Mouse (Mus musculus) kidney, postnatal 14 days (tissue): ENCODE measurements around the gene Map2k5.

Source experiments
- DNase-seq: peaks from one replicate; pipeline ENCODE4 v3.0.0; 2022; ENCODE audit warnings: mixed read lengths

The Map2k5 gene

DNA sequence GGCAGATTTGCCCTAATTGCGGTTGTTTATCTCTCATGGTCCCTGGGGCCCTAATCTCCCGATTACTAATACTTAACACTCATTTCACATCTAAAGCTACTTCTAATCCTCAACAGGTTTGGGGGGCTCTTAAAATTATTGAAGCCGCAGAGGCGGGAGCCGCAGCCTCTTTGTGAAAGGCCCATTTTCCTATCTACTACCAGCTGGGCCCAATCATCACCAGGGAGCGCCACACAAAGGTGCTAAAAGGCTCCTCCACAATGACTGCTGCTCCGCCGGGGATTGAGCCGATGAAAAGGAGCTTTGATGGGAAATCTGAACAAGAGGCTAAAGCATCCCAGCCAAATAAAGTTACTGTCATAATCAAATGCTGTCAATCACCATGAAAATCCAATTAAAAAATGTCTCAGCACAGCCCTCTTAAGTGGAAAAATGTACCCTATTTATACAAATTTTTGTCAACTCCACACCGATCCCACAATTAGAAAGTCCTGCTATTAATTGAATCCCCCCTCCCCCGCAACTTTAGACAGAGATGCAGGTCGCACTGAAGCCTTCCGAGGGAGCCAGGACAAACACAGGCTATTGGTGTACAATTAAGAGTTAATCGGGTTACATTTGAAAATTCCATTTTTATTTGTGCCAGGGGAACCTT lies 195.3 kb downstream of the Map2k5 start:
- no peak for DNase-seq

DNA sequence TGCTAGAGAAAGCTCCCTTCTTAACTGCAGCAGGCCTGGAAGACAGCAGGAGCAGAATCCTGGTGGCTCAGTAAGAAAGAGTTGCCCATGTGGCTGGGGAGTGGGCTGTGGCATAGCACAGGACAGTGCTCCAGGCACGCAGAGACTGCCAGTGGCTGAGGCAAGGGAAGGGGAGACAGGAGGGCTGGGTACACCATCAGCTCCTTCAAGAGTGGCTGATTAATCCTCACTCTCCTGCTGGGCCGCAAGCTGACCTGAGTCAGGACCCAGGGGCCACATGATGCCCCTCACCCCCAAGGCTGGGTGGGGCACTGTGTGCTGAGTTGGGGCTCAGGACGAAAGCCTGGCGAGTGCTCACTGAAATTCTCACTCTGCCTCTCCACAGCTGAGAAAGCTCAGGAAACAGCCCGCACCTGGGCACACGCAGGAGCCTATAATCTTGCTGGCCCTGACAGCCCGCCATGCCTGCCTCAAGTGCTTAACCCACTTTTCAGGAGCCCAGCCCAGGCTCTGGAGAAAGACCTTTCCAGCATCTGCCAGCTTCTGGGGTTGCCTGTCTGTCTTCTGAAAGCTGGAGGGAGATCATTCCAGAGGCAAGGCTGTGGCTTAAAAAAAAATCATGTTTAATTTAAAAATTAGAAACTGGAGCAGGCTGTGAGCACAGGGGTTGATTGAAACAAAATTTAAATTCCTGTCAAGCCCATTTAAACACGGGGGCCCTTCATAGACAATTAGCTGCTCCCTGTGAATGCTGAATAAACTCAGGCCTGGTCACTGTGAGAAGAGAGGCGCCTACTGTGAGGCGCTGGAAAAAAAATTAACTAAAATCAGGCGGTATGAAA lies 196.1 kb downstream of the Map2k5 start:
- DNase-seq = no peak

DNA sequence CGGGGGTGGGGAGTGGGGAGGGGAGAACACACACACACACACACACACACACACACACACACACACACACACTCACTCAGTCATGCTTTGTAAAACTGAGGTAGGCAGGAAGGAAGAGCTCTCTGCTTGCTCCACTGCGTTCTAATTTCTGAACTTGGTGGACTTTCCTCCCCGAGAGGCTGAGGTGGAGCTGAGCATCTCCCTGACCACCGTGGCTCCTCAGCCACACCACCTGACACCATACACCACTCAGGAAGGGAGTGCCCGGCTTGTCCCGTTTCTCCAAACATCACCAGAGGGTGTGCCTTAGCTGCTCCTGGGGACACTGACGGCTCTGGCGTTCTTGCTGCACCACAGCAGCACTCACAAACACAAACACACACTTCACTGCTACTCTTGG lies 199.4 kb downstream of the Map2k5 start:
- DNase-seq = peak; percentile 36

DNA sequence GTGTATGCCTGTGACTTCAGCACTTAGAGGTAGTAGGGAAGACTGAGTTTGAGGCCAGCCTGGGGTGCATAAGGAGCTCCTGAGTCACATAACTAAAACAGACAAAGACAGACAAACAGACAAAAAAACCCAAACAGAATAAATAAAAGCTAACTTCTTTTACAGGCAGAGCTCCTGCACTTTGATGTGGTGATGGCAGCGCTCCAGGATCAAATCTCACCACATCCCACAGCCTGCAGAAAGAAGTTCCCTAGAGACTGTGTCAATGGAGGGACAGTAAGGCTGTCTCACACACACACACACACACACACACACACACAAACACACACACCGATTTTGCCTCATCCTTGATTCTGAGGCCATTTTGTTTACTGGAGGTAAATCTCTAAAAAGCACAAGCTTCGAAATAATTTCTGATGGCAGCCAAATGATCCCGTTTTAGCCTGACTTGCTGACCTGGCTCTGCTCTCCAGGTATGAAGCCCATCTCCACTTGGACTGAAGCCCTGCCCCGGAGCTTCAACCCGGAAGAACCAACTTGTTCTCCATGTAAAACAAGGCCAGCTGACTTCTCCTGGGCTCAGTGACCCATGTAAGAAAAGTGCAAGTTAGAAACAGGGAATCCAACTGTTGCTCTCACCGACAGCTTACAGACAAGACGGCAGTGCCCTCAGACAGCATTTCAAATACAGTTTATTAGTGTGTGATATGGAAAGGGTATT lies 203.5 kb downstream of the Map2k5 start:
- DNase-seq = no peak

DNA sequence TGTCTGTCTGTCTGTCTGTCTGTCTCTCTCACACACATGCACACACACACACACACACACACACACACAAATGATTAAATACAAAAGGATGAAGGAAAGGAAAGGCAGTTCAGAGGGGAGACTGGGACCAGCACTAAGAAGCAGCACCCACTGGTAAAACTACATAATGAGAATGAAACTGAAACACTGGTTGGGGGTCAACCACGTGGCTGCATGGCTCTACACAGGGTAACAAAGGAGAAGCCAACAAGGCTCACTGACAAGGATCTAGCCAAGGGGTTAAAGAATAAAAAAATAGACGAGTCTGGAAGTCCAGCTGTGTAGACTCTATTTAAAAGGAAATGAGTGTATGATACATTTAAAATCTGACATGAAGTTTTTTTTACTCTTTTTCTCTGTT lies 205.8 kb downstream of the Map2k5 start:
- DNase-seq = no peak

DNA sequence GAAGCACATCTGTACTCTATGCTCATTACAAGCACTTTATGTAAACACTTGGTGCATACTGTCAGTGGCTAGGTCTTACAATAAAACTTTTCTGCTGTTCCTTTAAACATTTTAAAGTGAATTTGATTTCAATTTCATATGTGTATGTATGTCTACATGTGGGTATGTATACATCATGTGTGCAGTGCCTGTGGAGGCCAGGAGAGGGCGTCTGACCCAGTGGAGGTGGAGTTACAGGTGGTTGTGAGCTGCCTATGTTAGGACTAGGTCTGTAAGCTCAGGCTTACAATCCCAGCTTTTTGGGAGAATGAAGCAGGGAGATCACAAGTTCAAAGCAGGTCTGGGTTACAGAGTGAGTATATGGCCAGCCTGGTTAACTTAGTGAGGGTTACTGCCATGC lies 208.6 kb downstream of the Map2k5 start:
- no peak for DNase-seq

DNA sequence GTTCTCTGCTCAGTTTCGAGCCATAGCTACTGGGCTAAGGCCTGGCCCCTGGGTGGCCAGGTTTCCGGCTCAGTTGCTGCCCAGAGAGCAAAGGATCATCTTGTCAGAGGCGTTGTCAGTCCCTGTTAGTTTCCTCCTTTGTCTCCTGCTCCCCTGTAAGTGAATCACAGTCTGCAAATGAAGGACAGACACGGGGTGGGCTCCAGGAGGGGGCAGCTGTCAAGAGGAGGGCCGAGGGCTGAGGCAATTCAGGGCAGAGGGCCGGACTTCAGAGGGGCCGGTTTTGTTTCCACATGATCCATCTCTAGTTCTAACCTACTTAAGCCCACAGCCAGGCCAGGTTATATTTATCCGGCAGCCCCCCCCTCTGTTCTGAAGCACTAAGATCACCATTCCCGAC lies 212.6 kb downstream of the Map2k5 start:
- no peak for DNase-seq

DNA sequence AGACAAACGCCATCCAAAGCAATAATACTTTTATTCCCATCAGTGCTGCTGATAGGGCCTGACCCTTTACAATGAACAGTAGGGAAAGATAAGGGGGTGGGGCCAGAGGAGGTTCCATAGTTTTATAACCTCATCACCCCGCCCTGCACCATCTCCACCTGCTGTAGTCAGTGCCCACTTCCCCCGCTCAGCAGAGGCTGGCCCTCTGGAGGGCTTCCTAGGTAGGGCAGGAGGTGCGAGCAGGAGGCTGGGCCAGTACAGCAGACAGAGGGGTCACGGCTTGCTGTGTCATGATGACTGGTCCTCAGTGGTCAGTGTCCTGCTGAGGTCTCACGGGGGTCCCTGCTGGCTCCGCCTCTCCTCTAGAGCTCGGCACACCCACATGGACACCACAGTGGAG lies 213.9 kb downstream of the Map2k5 start:
- no peak for DNase-seq

DNA sequence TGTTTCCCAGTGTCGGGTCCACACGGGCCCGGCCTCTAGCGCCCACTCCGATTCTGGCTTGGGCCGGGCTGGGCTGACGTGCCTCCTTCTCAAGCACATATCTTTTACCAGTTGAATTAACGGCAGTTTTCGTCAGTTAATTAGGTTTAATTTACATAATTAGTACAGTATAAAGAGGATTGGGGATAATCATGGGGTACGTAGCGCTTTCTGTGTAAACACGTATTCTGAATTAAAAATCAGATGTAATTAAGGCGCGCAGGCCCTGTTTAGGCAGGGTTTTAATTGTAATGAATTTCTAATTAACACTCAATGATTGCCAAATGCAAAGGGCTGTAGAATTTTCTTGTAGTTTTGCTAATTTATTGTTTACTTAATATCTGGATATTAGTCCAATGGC lies 225.8 kb downstream of the Map2k5 start:
- DNase-seq = no peak

DNA sequence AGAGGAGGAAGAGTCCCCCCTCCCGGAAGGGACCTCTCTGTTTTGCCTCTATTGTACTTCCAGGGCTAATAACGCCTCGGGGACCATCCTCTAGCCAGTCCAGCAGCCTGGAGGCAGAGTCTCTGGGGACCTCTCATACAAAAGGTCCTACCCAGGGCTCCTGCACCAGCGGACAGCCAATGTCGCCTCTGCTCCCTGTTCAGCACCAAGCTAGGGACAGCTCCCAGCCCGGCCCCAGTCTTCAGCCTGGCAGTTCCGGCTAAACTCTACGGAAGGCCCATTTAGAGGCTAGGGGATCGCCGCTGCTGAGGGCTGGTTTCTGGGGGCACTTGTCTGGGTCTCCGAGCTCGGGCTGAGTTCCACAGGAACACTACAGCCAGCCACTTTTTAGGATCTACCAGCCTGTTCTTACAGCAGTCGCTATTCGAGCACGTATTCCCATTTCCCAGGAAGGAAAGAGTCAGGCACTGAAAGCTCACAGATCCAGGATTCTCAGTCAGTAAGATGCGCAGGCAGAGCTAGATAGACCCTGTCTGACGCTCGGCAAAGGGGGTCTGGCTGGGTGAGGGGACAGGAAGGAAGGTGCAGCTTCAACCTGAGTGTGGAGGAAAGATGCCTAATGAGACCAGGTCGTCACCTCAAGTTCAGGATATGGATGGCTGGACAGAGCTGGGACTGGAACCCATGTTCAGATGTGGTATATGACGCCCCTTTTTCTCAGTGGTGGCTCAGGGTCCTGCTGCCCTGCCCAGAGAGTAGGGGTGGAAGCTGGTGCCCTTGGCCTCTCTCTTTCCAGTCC lies 226.4 kb downstream of the Map2k5 start:
- DNase-seq = peak; percentile 84

DNA sequence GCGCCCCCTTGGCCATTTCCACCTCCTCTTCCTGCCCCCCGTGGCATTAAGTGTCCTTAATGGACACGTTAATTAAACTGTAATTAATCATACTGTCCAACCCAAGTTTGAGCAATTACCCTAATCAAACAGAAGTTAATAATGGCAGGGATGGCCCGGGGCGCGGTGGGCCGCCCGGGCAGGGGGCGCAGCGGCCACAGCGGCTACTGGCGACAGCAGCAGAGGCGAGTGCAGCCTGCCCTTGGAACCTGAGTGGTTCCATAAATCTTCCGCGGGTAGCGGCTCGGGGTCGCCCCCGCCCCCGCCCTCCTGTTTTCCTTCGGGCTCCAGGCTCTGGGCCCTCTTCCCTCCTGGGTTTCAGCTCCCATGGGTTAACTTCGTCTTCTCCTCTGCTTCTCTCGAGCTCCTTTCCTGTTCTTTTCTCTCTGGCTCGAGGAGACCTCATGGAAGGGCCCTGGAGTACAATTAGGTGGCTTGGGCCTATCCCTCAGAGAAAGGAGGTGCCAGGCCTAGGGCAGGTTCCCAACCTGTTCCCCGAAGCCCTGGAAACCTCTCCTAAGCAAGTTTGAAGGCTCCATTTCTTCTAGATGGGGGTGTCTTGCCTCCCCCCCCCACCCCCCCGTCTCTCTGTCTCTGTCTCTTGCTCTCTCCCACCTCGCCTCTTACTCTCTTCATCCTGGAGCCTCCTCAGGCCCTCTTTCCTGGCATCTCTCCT lies 227.5 kb downstream of the Map2k5 start:
- DNase-seq = no peak

DNA sequence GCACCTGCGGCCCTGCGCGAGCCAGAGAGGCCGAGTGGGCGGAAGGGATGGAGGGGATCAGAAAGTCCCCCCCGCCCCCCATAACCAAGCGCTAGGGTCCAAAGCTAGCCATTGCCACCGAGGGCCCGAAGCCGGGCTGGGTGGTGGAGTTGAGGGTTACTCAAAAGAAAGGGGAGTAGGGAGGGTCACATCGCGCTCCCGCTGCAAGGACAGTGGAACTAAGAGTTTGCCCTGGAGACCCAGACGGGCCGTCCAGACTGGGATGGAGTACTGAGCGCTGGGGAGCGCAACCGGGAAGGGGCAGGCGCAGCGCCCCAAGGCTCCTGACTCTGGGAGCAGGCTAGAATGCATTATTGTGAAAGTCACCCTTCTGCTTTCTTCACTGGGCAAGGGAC lies 228.3 kb downstream of the Map2k5 start:
- no peak for DNase-seq

DNA sequence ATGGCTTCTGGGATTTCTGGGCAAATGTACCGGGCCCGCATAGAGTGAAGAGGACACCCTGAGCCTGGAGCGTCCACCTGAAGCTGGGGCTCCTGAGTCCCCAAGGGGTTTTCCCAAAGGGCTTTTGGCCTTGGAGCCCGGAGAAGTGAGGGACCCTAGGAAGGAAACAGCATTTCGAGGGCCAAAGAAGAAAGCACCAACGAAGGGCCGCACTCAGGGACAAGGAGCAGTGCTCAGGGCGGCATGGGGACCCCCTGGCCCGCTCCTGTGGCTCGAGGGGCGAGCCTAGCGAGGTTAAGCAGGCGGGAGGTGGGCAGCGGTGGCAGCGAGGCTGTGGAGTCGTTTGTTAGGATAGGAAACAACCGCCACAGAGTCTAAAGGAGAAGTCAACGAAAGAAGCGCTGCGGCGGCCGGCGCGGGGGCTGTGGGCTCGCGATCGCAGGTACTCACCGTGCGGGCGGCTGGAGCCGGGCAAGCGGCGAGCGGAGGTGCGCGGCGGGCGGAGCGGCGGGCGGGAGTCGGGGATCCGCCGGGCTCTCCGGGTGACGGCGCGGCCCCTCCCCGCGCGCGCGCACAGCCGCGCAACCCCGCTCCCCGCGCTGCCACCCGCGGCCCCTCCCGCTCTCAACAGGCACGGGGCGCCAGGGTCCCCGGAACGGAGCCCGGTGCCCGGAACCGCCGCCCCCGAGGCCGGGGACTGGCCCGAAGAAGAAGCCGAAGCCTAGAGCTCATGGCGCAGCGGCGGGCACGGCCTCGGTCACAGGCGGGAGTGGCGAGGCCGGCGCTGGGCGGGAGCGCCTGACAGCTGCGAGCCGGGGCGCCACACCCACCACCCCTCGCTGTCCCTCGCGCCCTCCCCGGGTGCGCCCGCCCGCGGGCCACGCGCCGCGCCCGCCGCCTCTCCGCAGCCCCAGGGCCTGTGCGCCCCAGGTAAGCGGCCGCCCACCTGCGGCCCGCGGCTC lies 229.0 kb downstream of the Map2k5 start, which contains the start of gene Skor1:
TSS of gene Skor1 (minus strand) at position 552 of the 962 bp plus-strand sequence.
- no peak for DNase-seq

DNA sequence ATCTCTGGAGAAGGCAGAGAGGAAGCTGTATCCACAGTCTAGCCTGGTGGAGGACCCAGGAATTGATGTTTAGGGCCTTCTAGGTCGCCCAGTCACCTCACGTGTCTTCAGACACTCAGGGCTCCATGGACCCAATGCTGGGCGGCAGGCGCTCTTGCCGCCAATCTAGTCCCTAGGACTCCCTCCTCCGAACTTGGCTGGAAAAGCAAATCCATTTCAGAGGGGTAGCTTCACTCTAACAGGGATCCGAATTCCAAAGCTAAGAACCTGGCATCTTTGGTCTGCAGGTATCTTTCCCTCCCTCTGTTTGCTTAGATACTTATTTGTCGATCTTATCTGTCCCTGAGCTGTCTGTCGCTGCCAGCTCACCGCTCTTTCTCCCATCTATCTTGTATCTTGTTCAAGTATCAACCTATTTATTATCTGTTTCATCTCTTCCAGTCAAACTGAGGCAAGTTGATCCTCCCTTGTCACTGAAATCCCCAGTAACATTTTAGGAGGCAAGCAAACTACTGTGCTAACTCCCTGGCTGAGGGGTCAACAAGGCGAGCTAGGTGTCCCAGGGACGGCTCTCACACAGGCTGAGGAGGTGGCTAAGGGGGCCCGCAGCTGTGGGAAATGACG lies 229.8 kb downstream of the Map2k5 start:
- DNase-seq = no peak

DNA sequence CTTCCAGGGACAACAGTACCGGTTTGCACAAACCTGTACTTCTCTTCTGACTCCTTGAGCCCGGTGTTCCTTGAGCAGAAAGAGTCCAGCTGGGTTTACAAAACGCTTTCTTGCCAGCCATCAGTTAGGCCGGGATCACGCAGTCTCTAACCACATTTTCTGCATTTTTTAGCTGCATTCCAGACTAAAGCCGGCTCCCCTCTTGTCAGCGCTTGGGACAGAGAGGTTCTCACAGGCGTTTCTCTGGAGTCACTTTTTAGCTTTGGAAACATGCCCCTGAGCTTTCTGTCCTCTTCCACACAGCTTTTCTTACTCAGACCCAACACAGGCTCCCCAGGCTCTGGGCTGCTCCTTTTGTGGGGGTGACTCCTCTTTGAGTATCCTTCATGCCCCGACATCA lies 230.4 kb downstream of the Map2k5 start:
- DNase-seq = no peak

DNA sequence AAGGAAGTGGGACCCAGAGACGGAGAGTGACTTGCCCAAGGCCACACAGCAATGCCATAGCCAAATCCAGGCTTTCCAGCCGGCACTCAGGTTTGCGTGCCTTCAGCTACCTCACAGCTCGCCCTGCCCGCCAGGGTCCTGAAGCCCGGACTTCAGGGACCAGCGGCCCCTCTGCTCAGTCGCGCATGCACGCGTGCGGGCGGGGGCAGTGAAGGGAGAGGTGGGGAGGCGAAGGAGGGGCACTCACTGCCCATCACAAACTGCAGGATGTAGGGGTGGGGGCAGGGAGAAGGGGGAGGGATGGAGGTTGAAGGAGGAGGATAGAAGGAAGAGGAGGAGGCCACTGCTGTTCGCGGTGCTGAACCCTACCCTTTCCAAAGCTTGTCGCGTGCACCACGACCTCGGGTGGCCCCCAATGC lies 230.8 kb downstream of the Map2k5 start:
- no peak for DNase-seq

DNA sequence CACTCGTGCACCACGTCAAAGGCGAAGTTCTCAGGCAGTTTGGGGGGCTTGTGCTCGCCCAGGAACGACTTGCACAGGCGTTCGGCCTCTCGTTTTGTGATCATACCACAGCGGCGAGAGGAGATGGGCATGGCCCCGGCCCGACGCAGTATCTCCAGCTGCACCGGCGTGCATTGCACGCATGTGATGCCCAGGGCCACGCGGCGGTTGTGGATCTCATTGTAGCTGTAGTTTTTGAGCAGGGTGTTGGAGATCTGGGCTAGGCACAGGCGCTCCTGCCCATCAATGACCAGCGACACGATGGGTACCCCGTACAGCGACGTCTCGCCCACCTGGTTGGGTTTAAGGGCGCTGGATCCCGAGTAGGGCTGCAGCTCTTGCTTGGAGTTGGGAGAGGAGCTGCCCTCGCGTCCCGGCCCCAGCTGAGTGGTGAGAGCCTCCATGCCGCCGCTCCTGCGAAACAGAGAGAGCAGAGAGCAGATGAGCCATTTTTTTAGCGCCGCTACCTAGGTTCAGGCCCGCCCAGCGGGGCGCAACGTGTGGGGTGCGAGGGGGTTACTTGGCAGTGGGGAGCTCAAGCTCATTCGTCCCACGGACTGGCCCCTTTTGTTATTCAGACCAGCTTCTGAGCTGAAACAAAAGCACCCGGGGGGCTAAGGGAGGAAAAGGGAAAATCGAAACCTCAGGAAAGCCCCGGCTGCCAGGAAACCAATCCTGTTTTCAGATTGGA lies 231.4 kb downstream of the Map2k5 start:
- no peak for DNase-seq

DNA sequence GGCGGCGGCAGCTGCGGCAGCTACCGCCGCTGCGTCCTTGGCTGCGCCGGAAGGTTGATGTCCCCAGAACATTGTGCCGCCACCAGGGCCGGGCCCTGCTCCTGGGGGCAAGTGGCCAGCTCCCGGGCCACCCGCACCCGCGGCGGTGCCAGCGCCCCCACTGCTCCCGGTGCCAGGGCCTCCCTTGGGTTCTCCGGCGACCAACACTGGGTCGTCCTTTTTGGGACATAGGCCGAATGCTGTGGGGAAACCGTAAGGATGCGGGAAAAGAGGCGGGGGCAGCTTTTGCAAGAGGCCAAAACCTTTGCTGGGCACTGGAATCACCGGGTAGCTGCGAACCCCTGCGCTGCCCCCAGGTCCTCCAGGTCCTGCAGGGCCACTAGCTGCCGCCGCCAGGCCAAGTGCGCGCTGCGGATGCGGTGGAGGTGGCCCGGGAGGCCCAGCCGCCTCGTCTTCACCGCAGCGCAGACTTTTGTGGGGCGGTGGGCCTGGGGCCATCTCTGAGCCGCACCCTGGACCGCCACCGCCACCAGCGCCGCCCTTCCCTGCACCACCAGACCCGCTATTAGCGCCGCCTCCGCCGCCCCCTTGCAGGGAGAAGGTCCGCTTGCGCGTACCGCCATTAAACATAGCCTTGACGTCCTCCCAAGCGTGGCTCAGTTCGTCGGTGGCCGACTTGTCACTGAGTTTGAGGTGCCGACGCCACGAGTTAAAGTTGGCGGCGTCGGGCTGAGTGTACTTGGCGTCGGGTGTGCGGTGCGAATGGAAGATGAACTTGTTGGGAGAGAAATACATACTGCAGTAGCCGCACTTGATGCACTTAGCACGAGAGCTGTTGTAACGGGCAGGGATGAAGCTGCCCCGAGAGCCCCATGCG lies 232.2 kb downstream of the Map2k5 start:
- no peak for DNase-seq
